Mouse (Mus musculus) hindbrain, embryonic 13.5 days (tissue): ENCODE results near the gene Zfp428. TPM values are rescaled to one million over a fixed set of nuclear protein-coding genes. Genes with fewer than 3 reads are reported as not detected.
A peak's percentile ranks its signal among the peaks of the same experiment; 100 is the strongest.

Experiments used
- ATAC-seq: fragments of 200-750 bp; cut with Nextera tagmentation; 2 replicates; pipeline ENCODE4 v1.8.0; 2017; ENCODE audit warnings: moderate TSS enrichment; ENCODE audit not compliant: low FRiP score
- H3K27ac ChIP-seq: fragments of 300-500 bp; sonication (generic); 2 replicates; pipeline ENCODE4 v1.5.1; 2015; ENCODE audit warnings: inconsistent platforms, mild to moderate bottlenecking, moderate library complexity
- H3K27me3 ChIP-seq: fragments of 300-500 bp; sonication (generic); 2 replicates; pipeline ENCODE4 v1.6.1; 2015; ENCODE audit warnings: mild to moderate bottlenecking, inconsistent platforms
- H3K36me3 ChIP-seq: fragments of 300-500 bp; sonication (generic); 2 replicates; pipeline ENCODE4 v1.6.1; 2015; ENCODE audit warnings: mild to moderate bottlenecking, inconsistent platforms
- H3K4me1 ChIP-seq: fragments of 300-500 bp; sonication (generic); replicated peaks from 2 replicates; pipeline ENCODE4 v1.6.1; 2015; ENCODE audit warnings: inconsistent platforms
- H3K4me2 ChIP-seq: fragments of 300-500 bp; sonication (generic); 2 replicates; pipeline ENCODE4 v1.6.1; 2015; ENCODE audit warnings: inconsistent platforms, mild to moderate bottlenecking, moderate library complexity
- H3K4me3 ChIP-seq: fragments of 300-500 bp; sonication (generic); 2 replicates; pipeline ENCODE4 v1.5.1; 2015; ENCODE audit warnings: mild to moderate bottlenecking, inconsistent platforms
- H3K9ac ChIP-seq: fragments of 300-500 bp; sonication (generic); 2 replicates; pipeline ENCODE4 v1.6.1; 2015; ENCODE audit warnings: mild to moderate bottlenecking, inconsistent platforms
- H3K9me3 ChIP-seq: fragments of 300-500 bp; sonication (generic); 2 replicates; pipeline ENCODE4 v1.6.1; 2016; ENCODE audit warnings: inconsistent platforms
- WGBS: fragments of 180-500 bp; shearing (Covaris S2); methylation state at CpG from one replicate; pipeline ENCODE4 v1.1.7; 2015; 5-methylcytosine and 5-hydroxymethylcytosine counted together
- polyA plus RNA-seq: library from polyadenylated mRNA; unstranded; fragments of >200 nt; fragmentation: Nextera tagmentation; extraction: Ambion mirVana; gene quantifications from 2 replicates; pipeline ENCODE4 v1.2.1, GENCODE M21; 2015

Zfp428 gene
- polyA plus RNA-seq, 1 experiment from 2014 or later: 270 TPM

- Histone ChIP-seq H3K36me3 (peaks cover 14% of the 10 kb centered on the region), H3K27me3 (peaks cover 10% of the 10 kb centered on the region; the same call in 1 of the 2 replicates), H3K4me3 (peak overlapping the region; percentile 79; the same call in 1 of the 2 replicates), H3K27ac (no peak overlapping the region), H3K9me3 (no peaks in the 10 kb centered on the region), H3K4me2 (peak overlapping the region; percentile 93; the same call in 1 of the 2 replicates), H3K4me1 (peaks cover 33% of the 10 kb centered on the region), H3K9ac (no peak overlapping the region)
- no peak for ATAC-seq
- 93% methylated on average over 11 of the region's 11 CpGs for WGBS
Measured at GRCm38 (mm10) chr7:24528861-24529260, 22.1 kb downstream of the Zfp428 start.

- Histone ChIP-seq H3K9me3 (no peaks in the 10 kb centered on the region), H3K4me3 (peak overlapping the region; percentile 79), H3K27ac (peak overlapping the region; percentile 93), H3K36me3 (peaks cover 22% of the 10 kb centered on the region), H3K9ac (peak overlapping the region; percentile 77), H3K4me1 (peaks cover 40% of the 10 kb centered on the region), H3K27me3 (peaks cover 12% of the 10 kb centered on the region; the same call in 1 of the 2 replicates), H3K4me2 (peak overlapping the region; percentile 93)
- ATAC-seq: no peak
- 62% methylated on average over 11 of the region's 11 CpGs for WGBS
Measured at GRCm38 (mm10) chr7:24529580-24529979, 22.8 kb downstream of the Zfp428 start.

- H3K27me3 ChIP-seq: peaks cover 12% of the 10 kb centered on the region; the same call in 1 of the 2 replicates
- no peaks in the 10 kb centered on the region for H3K9me3 ChIP-seq
- under 1% methylated on average over 44 of the region's 44 CpGs for WGBS
- peak; percentile 95 for ATAC-seq
- H3K4me3 ChIP-seq: peak within 1 kb of the TSS; percentile 79
- peak within 1 kb of the TSS; percentile 93 for H3K4me2 ChIP-seq
- peaks cover 29% of the 10 kb centered on the region for H3K36me3 ChIP-seq
- H3K4me1 ChIP-seq: peaks cover 47% of the 10 kb centered on the region
- H3K9ac ChIP-seq: peak within 1 kb of the TSS; percentile 99
- H3K27ac ChIP-seq: peak within 1 kb of the TSS; percentile 93
Measured at GRCm38 (mm10) chr7:24530062-24530931, 23.5 kb downstream of the Zfp428 start, which contains the start of gene Irgq. Gene Irgq (plus strand): TSS chr7:24530689.

DNA sequence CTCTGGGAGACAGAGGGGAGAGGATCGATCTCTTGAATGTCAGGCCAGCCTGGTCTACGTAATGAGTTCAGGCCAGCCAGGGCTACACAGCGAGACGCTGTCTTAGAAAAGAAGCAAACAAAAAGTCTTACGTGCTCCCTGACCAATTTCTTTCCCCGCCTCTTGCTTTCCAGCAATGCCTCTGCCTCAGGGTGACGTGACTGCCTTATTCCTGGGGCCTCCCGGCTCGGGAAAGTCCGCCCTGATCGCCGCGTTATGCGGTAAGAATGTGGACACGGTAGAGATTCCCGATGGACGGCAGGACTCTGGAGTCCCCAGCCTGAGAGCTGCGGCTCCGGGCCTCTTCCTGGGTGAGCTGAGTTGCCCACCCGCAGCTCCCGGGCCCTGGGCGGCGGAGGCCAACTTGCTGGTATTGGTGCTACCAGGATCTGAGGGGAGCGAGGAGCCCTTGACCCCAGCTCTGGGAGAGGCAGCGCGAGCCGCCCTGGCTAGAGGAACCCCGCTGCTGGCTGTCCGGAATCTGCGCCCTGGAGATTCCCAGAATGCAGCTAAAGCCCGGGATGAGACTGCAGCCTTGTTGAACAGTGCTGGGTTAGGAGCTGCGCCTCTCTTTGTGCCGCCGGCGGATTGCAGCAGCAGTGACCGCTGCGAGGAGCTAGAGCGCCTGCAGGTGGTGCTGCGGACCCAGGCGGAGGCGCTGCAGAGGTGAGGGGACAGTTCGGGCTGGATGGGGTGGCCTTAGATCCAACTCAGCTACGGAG is 24.6 kb downstream of the Zfp428 start:
- peak; percentile 41 for ATAC-seq
- Histone ChIP-seq H3K4me2 (peak overlapping the region; percentile 93), H3K27me3 (peaks cover 12% of the 10 kb centered on the region; the same call in 1 of the 2 replicates), H3K9me3 (no peaks in the 10 kb centered on the region), H3K4me3 (peak overlapping the region; percentile 79), H3K36me3 (peaks cover 40% of the 10 kb centered on the region), H3K4me1 (peaks cover 47% of the 10 kb centered on the region), H3K9ac (peak overlapping the region; percentile 99), H3K27ac (peak overlapping the region; percentile 93)
- WGBS: under 1% methylated on average over 43 of the region's 43 CpGs

- Histone ChIP-seq H3K9ac (peak overlapping the region; percentile 66), H3K4me3 (peak overlapping the region; percentile 19; the same call in 1 of the 2 replicates), H3K4me1 (peaks cover 49% of the 10 kb centered on the region), H3K4me2 (peak overlapping the region; percentile 35), H3K36me3 (peaks cover 43% of the 10 kb centered on the region), H3K27me3 (peaks cover 12% of the 10 kb centered on the region; the same call in 1 of the 2 replicates), H3K9me3 (no peaks in the 10 kb centered on the region), H3K27ac (no peak overlapping the region)
- WGBS: 57% methylated on average over 28 of the region's 28 CpGs
- ATAC-seq: no peak
Measured at GRCm38 (mm10) chr7:24533031-24533571, 26.3 kb downstream of the Zfp428 start.

GRCm38 (mm10) chr7:24533806-24534205 is 27.0 kb downstream of the Zfp428 start:
- Histone ChIP-seq H3K4me3 (peak overlapping the region; percentile 19), H3K27ac (no peak overlapping the region), H3K9me3 (no peaks in the 10 kb centered on the region), H3K9ac (peak overlapping the region; percentile 66), H3K27me3 (peaks cover 12% of the 10 kb centered on the region; the same call in 1 of the 2 replicates), H3K4me2 (peak overlapping the region; percentile 35), H3K36me3 (peaks cover 44% of the 10 kb centered on the region), H3K4me1 (peaks cover 51% of the 10 kb centered on the region)
- ATAC-seq: no peak
- WGBS: 19% methylated on average over 42 of the region's 42 CpGs

DNA sequence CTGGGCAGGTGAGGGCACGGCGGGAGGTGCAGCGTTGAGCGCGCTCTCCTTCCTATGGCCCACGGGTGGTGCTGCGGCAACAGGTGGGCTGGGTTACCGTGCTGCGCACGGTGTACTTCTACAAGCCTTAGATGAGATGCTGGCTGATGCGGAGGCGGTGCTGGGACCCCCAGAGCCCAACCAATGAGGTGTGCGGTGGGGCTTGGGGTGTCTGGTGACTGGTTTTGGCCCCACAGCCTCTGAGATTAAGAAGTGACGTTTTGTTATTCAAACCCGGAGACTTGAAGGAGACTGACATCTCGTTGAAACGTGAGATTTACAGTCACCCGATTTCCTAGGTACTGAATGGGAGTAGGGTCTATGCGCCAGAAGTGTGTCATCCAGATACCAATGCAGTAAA is 27.5 kb downstream of the Zfp428 start:
- Histone ChIP-seq H3K4me3 (peak overlapping the region; percentile 19), H3K9ac (peak overlapping the region; percentile 66), H3K4me2 (peak overlapping the region; percentile 35), H3K4me1 (peaks cover 47% of the 10 kb centered on the region), H3K27ac (no peak overlapping the region), H3K36me3 (peaks cover 49% of the 10 kb centered on the region), H3K27me3 (peaks cover 12% of the 10 kb centered on the region; the same call in 1 of the 2 replicates), H3K9me3 (no peaks in the 10 kb centered on the region)
- 34% methylated on average over 19 of the region's 19 CpGs for WGBS
- no peak for ATAC-seq

- Histone ChIP-seq H3K9me3 (no peaks in the 10 kb centered on the region), H3K4me2 (no peak overlapping the region), H3K36me3 (peaks cover 49% of the 10 kb centered on the region), H3K4me3 (no peak overlapping the region), H3K9ac (no peak overlapping the region), H3K27me3 (peaks cover 12% of the 10 kb centered on the region; the same call in 1 of the 2 replicates), H3K27ac (no peak overlapping the region), H3K4me1 (peaks cover 35% of the 10 kb centered on the region)
- no peak for ATAC-seq
- 71% methylated on average over 4 of the region's 4 CpGs for WGBS
Measured at GRCm38 (mm10) chr7:24537081-24537480, 30.3 kb downstream of the Zfp428 start.

DNA sequence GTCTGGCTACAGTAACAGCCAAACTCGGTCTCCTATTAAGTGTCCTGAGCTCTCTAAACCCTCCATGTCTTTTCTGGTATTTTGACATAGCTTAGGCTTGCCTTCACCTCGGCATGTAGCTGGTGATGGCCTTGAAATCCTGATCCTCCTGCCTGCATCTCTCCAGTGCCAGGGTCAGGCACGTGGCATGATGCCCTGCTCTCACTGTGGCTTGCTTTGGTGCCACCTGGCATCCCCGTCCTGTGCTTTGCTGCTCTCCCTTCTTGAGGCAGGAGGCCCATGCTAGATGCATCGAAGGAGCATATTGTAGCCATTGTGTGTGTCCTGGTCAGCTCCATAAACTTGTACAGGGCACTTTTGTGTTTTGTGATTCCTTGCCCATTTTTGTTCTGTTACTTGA is 30.8 kb downstream of the Zfp428 start:
- no peak for ATAC-seq
- Histone ChIP-seq H3K27ac (no peak overlapping the region; the same call in 1 of the 2 replicates), H3K9me3 (no peaks in the 10 kb centered on the region), H3K9ac (peak overlapping the region; percentile 40; the same call in 1 of the 2 replicates), H3K4me2 (no peak overlapping the region), H3K4me1 (peaks cover 29% of the 10 kb centered on the region), H3K4me3 (no peak overlapping the region), H3K27me3 (peaks cover 12% of the 10 kb centered on the region; the same call in 1 of the 2 replicates), H3K36me3 (peaks cover 45% of the 10 kb centered on the region)
- WGBS: 79% methylated on average over 5 of the region's 5 CpGs

DNA sequence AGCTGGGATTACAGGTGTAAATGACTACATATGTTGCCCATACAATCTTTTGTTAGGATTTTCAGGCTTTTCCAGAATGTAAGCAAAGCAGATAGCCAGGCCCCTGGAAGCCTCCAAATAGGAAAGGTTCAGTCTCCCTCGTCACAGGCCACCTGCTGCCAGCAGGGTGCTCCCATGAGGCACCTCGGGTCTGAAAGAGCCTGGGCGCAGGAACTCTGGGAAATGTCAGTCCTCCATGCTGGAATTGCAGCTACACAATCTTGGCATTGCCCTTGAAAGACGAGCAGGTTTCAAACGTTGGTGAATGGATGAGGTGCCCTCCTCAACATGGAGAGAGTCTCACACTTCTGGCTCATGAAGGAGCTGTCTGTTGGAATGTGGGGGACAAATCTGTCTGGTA is 31.3 kb downstream of the Zfp428 start:
- Histone ChIP-seq H3K9me3 (no peaks in the 10 kb centered on the region), H3K27me3 (peaks cover 10% of the 10 kb centered on the region; the same call in 1 of the 2 replicates), H3K9ac (no peak overlapping the region), H3K27ac (no peak overlapping the region), H3K4me2 (no peak overlapping the region), H3K36me3 (peaks cover 42% of the 10 kb centered on the region), H3K4me1 (peaks cover 25% of the 10 kb centered on the region), H3K4me3 (no peak overlapping the region)
- 49% methylated on average over 5 of the region's 5 CpGs for WGBS
- no peak for ATAC-seq

DNA sequence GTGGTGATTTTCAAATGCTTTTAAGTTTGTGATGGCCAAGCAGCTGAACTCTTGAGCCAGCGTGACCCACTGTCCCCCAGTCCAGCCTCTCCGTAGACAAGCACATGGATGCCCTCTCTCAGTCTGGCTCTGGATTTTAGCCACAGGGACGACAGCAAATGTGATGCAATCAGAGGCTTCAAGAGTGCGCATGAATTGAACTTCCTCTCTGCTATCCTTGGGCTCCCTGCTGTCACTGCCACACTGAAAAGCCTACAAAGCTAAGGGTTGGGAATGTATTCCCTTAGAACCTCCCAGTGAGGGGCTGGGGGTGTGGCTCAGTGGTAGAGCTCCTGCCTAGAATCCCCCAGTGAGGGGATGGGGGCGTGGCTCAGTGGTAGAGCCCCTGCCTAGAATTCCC is 31.9 kb downstream of the Zfp428 start:
- Histone ChIP-seq H3K9ac (no peak overlapping the region), H3K36me3 (peaks cover 36% of the 10 kb centered on the region), H3K9me3 (no peaks in the 10 kb centered on the region), H3K4me3 (no peak overlapping the region), H3K27ac (no peak overlapping the region), H3K4me1 (peaks cover 20% of the 10 kb centered on the region), H3K27me3 (0 out of 2 replicates have a peak, but pooled peaks cover 4% of the 10 kb centered on the region), H3K4me2 (no peak overlapping the region)
- ATAC-seq: 0 out of 2 replicates have a peak, but pooled peaks have one; percentile 10
- WGBS: 83% methylated on average over 5 of the region's 5 CpGs
